Mouse (Mus musculus): ENCODE measurements around the gene Dync2h1. TPM values are rescaled to one million over a fixed set of nuclear protein-coding genes. Genes with fewer than 3 reads are reported as not detected.
A peak's percentile ranks its signal among the peaks of the same experiment; 100 is the strongest.

Dync2h1 gene
- polyA plus RNA-seq, 1 experiment from 2014 or later: 6.3 TPM

DNA sequence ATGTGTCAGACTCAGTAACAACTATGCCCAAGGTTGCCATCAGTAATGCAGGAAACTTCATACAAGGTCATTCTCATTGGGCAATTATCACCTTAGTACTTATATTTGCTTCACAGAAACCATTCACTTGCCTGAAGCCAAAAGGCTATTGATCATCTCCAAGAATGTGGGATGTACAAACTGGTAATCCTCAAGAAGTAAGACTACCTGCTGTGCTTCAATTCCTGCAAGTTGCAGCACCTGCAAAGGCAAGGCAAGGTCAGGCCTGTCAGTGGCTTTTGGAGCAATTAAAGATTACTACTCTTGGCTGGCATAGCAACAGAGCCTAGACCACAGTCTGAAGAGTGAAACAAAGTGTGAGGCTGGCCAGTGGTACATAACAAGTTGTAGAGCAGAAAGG is 82.9 kb downstream of the Dync2h1 start:
- H3K9ac ChIP-seq (ENCODE audit: low read length): no peak overlapping the region
- no peak for ATAC-seq (ENCODE audit: insufficient number of reproducible peaks, insufficient read depth, low FRiP score, low read depth)
- no peak overlapping the region for H3K4me3 ChIP-seq (ENCODE audit: control insufficient read depth in 1 of 2, insufficient read depth in 1 of 2, low read depth in 1 of 2, low read length in 2 of 2)
- H3K27ac ChIP-seq (replicated peaks in 1 of 2; ENCODE audit: control insufficient read depth in 1 of 2, insufficient read depth in 1 of 2, low read depth in 2 of 2, low read length in 2 of 2): no peak overlapping the region
- H3K4me1 ChIP-seq (ENCODE audit: control insufficient read depth in 2 of 2, insufficient read depth in 2 of 2, low read length in 2 of 2): no peaks in the 10 kb centered on the region
- no peaks in the 10 kb centered on the region for H3K9me3 ChIP-seq (ENCODE audit: control insufficient read depth, low read length)
- H3K36me3 ChIP-seq (ENCODE audit: control insufficient read depth, insufficient read depth, low read length): 0 out of 2 replicates have a peak, but pooled peaks cover 4% of the 10 kb centered on the region
- no peak overlapping the region for H3K4me2 ChIP-seq (ENCODE audit: low read length)
- no peaks in the 10 kb centered on the region for H3K27me3 ChIP-seq (ENCODE audit: control insufficient read depth, insufficient read depth, low read length)

DNA sequence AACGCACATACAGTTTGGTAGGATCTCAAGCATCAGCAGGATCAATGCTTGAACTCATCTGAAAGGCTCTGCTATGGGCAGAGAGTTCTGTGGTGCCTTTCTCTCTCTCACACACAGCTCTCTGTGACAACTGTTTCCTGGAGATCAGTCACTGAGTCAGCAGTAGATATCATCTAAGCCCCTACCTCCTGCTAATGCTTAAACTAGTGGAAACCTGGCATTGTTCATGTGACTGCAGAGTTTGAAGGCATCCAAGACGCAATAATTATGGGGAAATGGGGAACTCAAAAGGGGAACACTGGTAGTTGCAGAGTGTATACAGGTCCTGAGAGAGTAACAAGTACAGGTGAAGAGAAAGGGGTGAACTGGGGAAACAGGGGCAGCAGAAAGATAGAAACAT is 109.6 kb downstream of the Dync2h1 start:
- no peak overlapping the region for H3K9ac ChIP-seq (ENCODE audit: low read length)
- no peaks in the 10 kb centered on the region for H3K4me1 ChIP-seq (ENCODE audit: control insufficient read depth in 2 of 2, insufficient read depth in 2 of 2, low read length in 2 of 2)
- peaks cover 16% of the 10 kb centered on the region; the same call in 1 of the 2 replicates for H3K36me3 ChIP-seq (ENCODE audit: control insufficient read depth, insufficient read depth, low read length)
- WGBS: 77% methylated on average over 2 of the region's 2 CpGs
- no peaks in the 10 kb centered on the region for H3K9me3 ChIP-seq (ENCODE audit: control insufficient read depth, low read length)
- H3K27ac ChIP-seq (replicated peaks in 1 of 2; ENCODE audit: control insufficient read depth in 1 of 2, insufficient read depth in 1 of 2, low read depth in 2 of 2, low read length in 2 of 2): no peak overlapping the region
- ATAC-seq (ENCODE audit: insufficient number of reproducible peaks, insufficient read depth, low FRiP score, low read depth): no peak
- H3K4me2 ChIP-seq (ENCODE audit: low read length): no peak overlapping the region
- no peak overlapping the region for H3K4me3 ChIP-seq (ENCODE audit: control insufficient read depth in 1 of 2, insufficient read depth in 1 of 2, low read depth in 1 of 2, low read length in 2 of 2)
- H3K27me3 ChIP-seq (ENCODE audit: control insufficient read depth, insufficient read depth, low read length): no peaks in the 10 kb centered on the region

DNA sequence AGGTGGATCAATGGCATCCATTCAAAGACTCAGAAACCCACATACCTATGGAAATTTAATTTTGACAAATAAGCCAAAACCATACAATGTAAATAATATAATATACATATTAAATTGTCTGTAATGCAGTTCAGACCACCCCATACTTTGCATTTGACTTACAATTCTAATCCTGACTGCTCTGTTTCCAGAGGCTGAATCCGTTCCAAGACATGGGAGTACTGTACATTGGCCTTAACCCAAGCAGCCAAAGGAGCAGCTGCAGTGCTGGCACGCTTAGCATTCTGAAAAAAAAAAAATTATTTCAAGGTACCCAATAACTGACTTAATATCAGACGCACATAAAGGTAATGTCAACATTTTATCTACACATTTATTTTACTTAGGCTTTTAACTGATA is 113.4 kb downstream of the Dync2h1 start:
- Histone ChIP-seq H3K4me1 (ENCODE audit: control insufficient read depth in 2 of 2, insufficient read depth in 2 of 2, low read length in 2 of 2) (no peaks in the 10 kb centered on the region), H3K4me2 (ENCODE audit: low read length) (no peak overlapping the region), H3K9ac (ENCODE audit: low read length) (no peak overlapping the region), H3K36me3 (ENCODE audit: control insufficient read depth, insufficient read depth, low read length) (0 out of 2 replicates have a peak, but pooled peaks cover 4% of the 10 kb centered on the region), H3K9me3 (ENCODE audit: control insufficient read depth, low read length) (no peaks in the 10 kb centered on the region), H3K27ac (replicated peaks in 1 of 2; ENCODE audit: control insufficient read depth in 1 of 2, insufficient read depth in 1 of 2, low read depth in 2 of 2, low read length in 2 of 2) (no peak overlapping the region), H3K4me3 (ENCODE audit: control insufficient read depth in 1 of 2, insufficient read depth in 1 of 2, low read depth in 1 of 2, low read length in 2 of 2) (no peak overlapping the region), H3K27me3 (ENCODE audit: control insufficient read depth, insufficient read depth, low read length) (no peaks in the 10 kb centered on the region)
- no peak for ATAC-seq (ENCODE audit: insufficient number of reproducible peaks, insufficient read depth, low FRiP score, low read depth)
- 72% methylated on average over 3 of the region's 3 CpGs for WGBS

DNA sequence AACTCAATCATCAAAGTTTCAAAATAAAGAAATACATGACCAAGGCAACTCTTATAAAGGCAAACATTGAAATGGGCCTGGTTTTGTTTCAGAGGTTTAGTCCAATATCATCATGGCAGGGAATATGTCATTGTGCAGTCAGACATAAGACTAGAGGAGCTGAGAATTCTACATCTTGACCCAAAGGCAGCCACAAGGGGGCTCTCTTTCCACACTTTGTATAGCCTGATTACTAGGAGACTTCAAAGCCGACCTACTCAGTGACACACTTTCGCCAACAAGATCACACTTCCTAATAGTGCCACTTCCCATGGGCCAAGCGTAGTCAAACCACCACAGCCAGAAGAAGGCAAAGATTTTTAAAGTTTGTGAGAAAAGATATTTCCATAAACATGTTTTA is 133.7 kb downstream of the Dync2h1 start:
- 73% methylated on average over 3 of the region's 3 CpGs for WGBS
- no peak overlapping the region for H3K9ac ChIP-seq (ENCODE audit: low read length)
- H3K9me3 ChIP-seq (ENCODE audit: control insufficient read depth, low read length): no peaks in the 10 kb centered on the region
- no peak overlapping the region for H3K27ac ChIP-seq (replicated peaks in 1 of 2; ENCODE audit: control insufficient read depth in 1 of 2, insufficient read depth in 1 of 2, low read depth in 2 of 2, low read length in 2 of 2)
- 0 out of 2 replicates have a peak, but pooled peaks cover 3% of the 10 kb centered on the region for H3K36me3 ChIP-seq (ENCODE audit: control insufficient read depth, insufficient read depth, low read length)
- no peak for ATAC-seq (ENCODE audit: insufficient number of reproducible peaks, insufficient read depth, low FRiP score, low read depth)
- H3K4me3 ChIP-seq (ENCODE audit: control insufficient read depth in 1 of 2, insufficient read depth in 1 of 2, low read depth in 1 of 2, low read length in 2 of 2): no peak overlapping the region
- H3K4me1 ChIP-seq (ENCODE audit: control insufficient read depth in 2 of 2, insufficient read depth in 2 of 2, low read length in 2 of 2): no peaks in the 10 kb centered on the region
- no peak overlapping the region for H3K4me2 ChIP-seq (ENCODE audit: low read length)
- H3K27me3 ChIP-seq (ENCODE audit: control insufficient read depth, insufficient read depth, low read length): no peaks in the 10 kb centered on the region

DNA sequence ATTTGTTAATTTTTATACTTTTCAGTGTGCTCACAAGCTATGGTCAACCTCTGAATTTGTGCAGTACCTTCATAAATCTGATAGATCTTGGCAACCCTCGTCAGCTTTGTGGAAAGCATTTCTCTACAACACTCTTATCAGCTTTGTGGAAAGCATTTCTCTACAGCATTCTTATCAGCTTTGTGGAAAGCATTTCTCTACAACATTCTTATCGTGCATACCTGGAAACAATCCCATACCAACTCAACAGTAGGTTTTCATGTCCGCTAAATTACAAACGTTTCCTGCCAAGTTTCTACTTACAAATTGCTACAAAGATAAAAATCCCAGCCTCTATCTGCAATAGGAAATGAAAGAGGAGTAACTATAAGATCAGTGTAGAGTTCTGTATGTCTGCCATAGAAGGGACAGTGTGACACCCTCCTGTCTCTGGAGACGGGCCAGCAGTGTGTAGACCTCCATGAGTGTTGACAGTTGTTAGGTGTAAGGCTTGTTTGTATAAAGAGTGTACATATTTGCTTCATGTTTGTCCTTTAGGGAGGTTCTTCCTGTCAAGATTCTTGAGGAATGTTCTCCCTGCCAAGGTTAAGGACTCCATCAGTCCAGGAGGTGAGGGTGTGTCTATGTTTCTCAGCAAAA is 141.5 kb downstream of the Dync2h1 start:
- H3K27ac ChIP-seq (replicated peaks in 1 of 2; ENCODE audit: control insufficient read depth in 1 of 2, insufficient read depth in 1 of 2, low read depth in 2 of 2, low read length in 2 of 2): peak overlapping the region in 1 of 2 experiments; percentile 31; a peak in 3 of 4 replicates
- WGBS: 8% methylated on average over 5 of the region's 5 CpGs
- peak; percentile 64; the same call in 1 of the 2 replicates for ATAC-seq (ENCODE audit: insufficient number of reproducible peaks, insufficient read depth, low FRiP score, low read depth)
- H3K4me3 ChIP-seq (ENCODE audit: control insufficient read depth in 1 of 2, insufficient read depth in 1 of 2, low read depth in 1 of 2, low read length in 2 of 2): no peak overlapping the region
- H3K9me3 ChIP-seq (ENCODE audit: control insufficient read depth, low read length): peaks cover 15% of the 10 kb centered on the region
- no peaks in the 10 kb centered on the region for H3K27me3 ChIP-seq (ENCODE audit: control insufficient read depth, insufficient read depth, low read length)
- H3K4me2 ChIP-seq (ENCODE audit: low read length): no peak overlapping the region
- 0 out of 2 replicates have a peak, but pooled peaks cover 8% of the 10 kb centered on the region for H3K36me3 ChIP-seq (ENCODE audit: control insufficient read depth, insufficient read depth, low read length)
- H3K9ac ChIP-seq (ENCODE audit: low read length): no peak overlapping the region
- no peaks in the 10 kb centered on the region for H3K4me1 ChIP-seq (ENCODE audit: control insufficient read depth in 2 of 2, insufficient read depth in 2 of 2, low read length in 2 of 2)

DNA sequence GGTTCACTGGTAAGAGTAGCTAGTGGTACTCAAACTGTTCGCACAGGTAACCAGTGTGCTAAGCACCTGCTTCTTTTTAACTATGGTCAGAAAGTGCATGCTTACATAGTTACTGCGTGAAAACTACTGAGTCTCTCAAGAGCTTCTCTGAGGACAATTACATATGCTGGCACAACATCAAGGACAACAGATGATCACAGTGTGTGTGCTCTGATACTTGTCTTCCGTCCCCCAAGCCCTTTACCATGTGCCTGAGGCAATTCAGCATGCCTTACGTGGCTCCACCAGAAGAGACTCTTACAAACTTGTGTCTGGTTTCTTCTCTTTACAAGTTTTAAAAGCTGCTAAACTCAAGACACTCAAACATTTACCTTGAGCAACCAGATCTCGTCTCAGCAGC is 143.0 kb downstream of the Dync2h1 start:
- no peak for ATAC-seq (ENCODE audit: insufficient number of reproducible peaks, insufficient read depth, low FRiP score, low read depth)
- H3K4me3 ChIP-seq (ENCODE audit: control insufficient read depth in 1 of 2, insufficient read depth in 1 of 2, low read depth in 1 of 2, low read length in 2 of 2): no peak overlapping the region
- no peak overlapping the region for H3K4me2 ChIP-seq (ENCODE audit: low read length)
- WGBS: 79% methylated on average over 5 of the region's 5 CpGs
- H3K36me3 ChIP-seq (ENCODE audit: control insufficient read depth, insufficient read depth, low read length): 0 out of 2 replicates have a peak, but pooled peaks cover 8% of the 10 kb centered on the region
- no peak overlapping the region for H3K27ac ChIP-seq (replicated peaks in 1 of 2; ENCODE audit: control insufficient read depth in 1 of 2, insufficient read depth in 1 of 2, low read depth in 2 of 2, low read length in 2 of 2)
- no peaks in the 10 kb centered on the region for H3K27me3 ChIP-seq (ENCODE audit: control insufficient read depth, insufficient read depth, low read length)
- no peaks in the 10 kb centered on the region for H3K4me1 ChIP-seq (ENCODE audit: control insufficient read depth in 2 of 2, insufficient read depth in 2 of 2, low read length in 2 of 2)
- H3K9me3 ChIP-seq (ENCODE audit: control insufficient read depth, low read length): peaks cover 15% of the 10 kb centered on the region
- H3K9ac ChIP-seq (ENCODE audit: low read length): no peak overlapping the region

- no peak for ATAC-seq (ENCODE audit: insufficient number of reproducible peaks, insufficient read depth, low FRiP score, low read depth)
- Histone ChIP-seq H3K27ac (replicated peaks in 1 of 2; ENCODE audit: control insufficient read depth in 1 of 2, insufficient read depth in 1 of 2, low read depth in 2 of 2, low read length in 2 of 2) (no peak overlapping the region), H3K4me2 (ENCODE audit: low read length) (no peak overlapping the region), H3K4me3 (ENCODE audit: control insufficient read depth in 1 of 2, insufficient read depth in 1 of 2, low read depth in 1 of 2, low read length in 2 of 2) (no peak overlapping the region), H3K27me3 (ENCODE audit: control insufficient read depth, insufficient read depth, low read length) (no peaks in the 10 kb centered on the region), H3K4me1 (ENCODE audit: control insufficient read depth in 2 of 2, insufficient read depth in 2 of 2, low read length in 2 of 2) (peaks cover 0 to 5% of the 10 kb centered on the region in 2 experiments; a peak in 1 of 4 replicates), H3K9me3 (ENCODE audit: control insufficient read depth, low read length) (no peaks in the 10 kb centered on the region), H3K9ac (ENCODE audit: low read length) (no peak overlapping the region), H3K36me3 (ENCODE audit: control insufficient read depth, insufficient read depth, low read length) (no peaks in the 10 kb centered on the region)
- 50% methylated on average over 2 of the region's 2 CpGs for WGBS
Observed at GRCm38 (mm10) chr9:7032553-7032952, 151.7 kb downstream of the Dync2h1 start.

DNA sequence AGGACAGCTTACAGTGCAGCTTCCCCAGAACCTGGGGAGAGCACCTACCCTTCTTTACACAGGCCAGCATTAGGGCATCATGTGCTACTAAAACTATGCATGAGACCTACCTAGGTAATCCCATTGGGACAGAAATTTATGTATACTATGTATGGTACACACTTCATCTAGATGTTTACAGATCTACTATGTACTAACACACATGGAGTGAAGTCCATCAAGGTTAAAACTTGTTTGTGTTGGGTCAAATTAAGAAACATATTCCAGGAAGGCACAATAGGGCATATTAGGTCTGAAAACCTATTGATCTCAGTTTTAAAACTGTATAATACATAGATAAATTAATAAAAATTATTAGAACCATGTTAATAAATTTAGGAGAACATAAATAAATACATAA is 168.6 kb downstream of the Dync2h1 start:
- H3K9me3 ChIP-seq (ENCODE audit: control insufficient read depth, low read length): no peaks in the 10 kb centered on the region
- no peaks in the 10 kb centered on the region for H3K36me3 ChIP-seq (ENCODE audit: control insufficient read depth, insufficient read depth, low read length)
- no peak overlapping the region for H3K4me3 ChIP-seq (ENCODE audit: control insufficient read depth in 1 of 2, insufficient read depth in 1 of 2, low read depth in 1 of 2, low read length in 2 of 2)
- ATAC-seq (ENCODE audit: insufficient number of reproducible peaks, insufficient read depth, low FRiP score, low read depth): no peak
- H3K4me2 ChIP-seq (ENCODE audit: low read length): no peak overlapping the region
- H3K27ac ChIP-seq (replicated peaks in 1 of 2; ENCODE audit: control insufficient read depth in 1 of 2, insufficient read depth in 1 of 2, low read depth in 2 of 2, low read length in 2 of 2): no peak overlapping the region
- no peak overlapping the region for H3K9ac ChIP-seq (ENCODE audit: low read length)
- H3K4me1 ChIP-seq (ENCODE audit: control insufficient read depth in 2 of 2, insufficient read depth in 2 of 2, low read length in 2 of 2): no peaks in the 10 kb centered on the region
- no peaks in the 10 kb centered on the region for H3K27me3 ChIP-seq (ENCODE audit: control insufficient read depth, insufficient read depth, low read length)
